Mouse (Mus musculus): ENCODE measurements at regions not wholly inside any gene's neighbourhood (a gene's known extent, or its start where the extent isn't known, plus 50 kb on each side); places are given as distances from the start of the nearest gene placed in this dataset.
A peak's percentile ranks its signal among the peaks of the same experiment; 100 is the strongest.
"Not testable (repeated sequence)": the region's sequence is repeated elsewhere in the genome, so short reads cannot be mapped to it uniquely, and the experiment has no call there.

GRCm38 (mm10) chr6:101898544-101898943, 520.8 kb upstream of the Pdzrn3 start:
- intact Hi-C loops (cut with DNase I; ENCODE audit: low total_unique reads): no loop called here
- DNase-seq: no peak

GRCm38 (mm10) chr6:101890655-101891054, 513.0 kb upstream of the Pdzrn3 start:
- intact Hi-C loops (cut with DNase I; ENCODE audit: low total_unique reads): no loop called here
- no peak for DNase-seq

GRCm38 (mm10) chr6:101882938-101883337, 505.2 kb upstream of the Pdzrn3 start:
- no peak for DNase-seq

GRCm38 (mm10) chr6:101874894-101875293, 497.2 kb upstream of the Pdzrn3 start:
- intact Hi-C loops (cut with DNase I; ENCODE audit: low total_unique reads): no loop called here
- DNase-seq: no peak

More at GRCm38 (mm10) chr6:101882938-101883337, 505.2 kb upstream of the Pdzrn3 start:
- intact Hi-C loops (cut with DNase I; ENCODE audit: low total_unique reads): no loop called here

- no peak for DNase-seq
- intact Hi-C loops (cut with DNase I; ENCODE audit: low total_unique reads): no loop called here
Observed at GRCm38 (mm10) chr6:101858895-101859294, 481.2 kb upstream of the Pdzrn3 start.

GRCm38 (mm10) chr6:101840695-101841094, 463.0 kb upstream of the Pdzrn3 start:
- intact Hi-C loops (cut with DNase I; ENCODE audit: low total_unique reads): no loop called here

GRCm38 (mm10) chr6:101837563-101837962, 459.9 kb upstream of the Pdzrn3 start:
- peak; percentile 18 for DNase-seq
- intact Hi-C loops (cut with DNase I; ENCODE audit: low total_unique reads): no loop called here

More at GRCm38 (mm10) chr6:101840695-101841094, 463.0 kb upstream of the Pdzrn3 start:
- DNase-seq: no peak

GRCm38 (mm10) chr6:101793986-101794385, 416.3 kb upstream of the Pdzrn3 start:
- no peak for DNase-seq
- intact Hi-C loops (cut with DNase I; ENCODE audit: low total_unique reads): no loop called here

- intact Hi-C loops (cut with DNase I; ENCODE audit: low total_unique reads): no loop called here
- DNase-seq: no peak
Observed at GRCm38 (mm10) chr6:101777864-101778263, 400.2 kb upstream of the Pdzrn3 start.

GRCm38 (mm10) chr6:101773151-101773550, 395.5 kb upstream of the Pdzrn3 start:
- no peak for DNase-seq
- intact Hi-C loops (cut with DNase I; ENCODE audit: low total_unique reads): no loop called here

GRCm38 (mm10) chr6:101735107-101735506, 357.4 kb upstream of the Pdzrn3 start:
- DNase-seq: no peak
- intact Hi-C loops (cut with DNase I; ENCODE audit: low total_unique reads): no loop called here

GRCm38 (mm10) chr6:101720513-101720912, 342.8 kb upstream of the Pdzrn3 start:
- DNase-seq: no peak
- intact Hi-C loops (cut with DNase I; ENCODE audit: low total_unique reads): no loop called here

- no peak for DNase-seq
- intact Hi-C loops (cut with DNase I; ENCODE audit: low total_unique reads): no loop called here
Observed at GRCm38 (mm10) chr6:101689684-101690083, 312.0 kb upstream of the Pdzrn3 start.

GRCm38 (mm10) chr6:101686578-101686977, 308.9 kb upstream of the Pdzrn3 start:
- intact Hi-C loops (cut with DNase I; ENCODE audit: low total_unique reads): no loop called here
- DNase-seq: no peak

- no peak for DNase-seq
- intact Hi-C loops (cut with DNase I; ENCODE audit: low total_unique reads): no loop called here
Observed at GRCm38 (mm10) chr6:101685734-101686133, 308.0 kb upstream of the Pdzrn3 start.

GRCm38 (mm10) chr6:101684390-101684789, 306.7 kb upstream of the Pdzrn3 start:
- DNase-seq: no peak
- intact Hi-C loops (cut with DNase I; ENCODE audit: low total_unique reads): no loop called here

GRCm38 (mm10) chr6:101674846-101675245, 297.1 kb upstream of the Pdzrn3 start:
- DNase-seq: no peak
- intact Hi-C loops (cut with DNase I; ENCODE audit: low total_unique reads): no loop called here

- intact Hi-C loops (cut with DNase I; ENCODE audit: low total_unique reads): no loop called here
- DNase-seq: no peak
Observed at GRCm38 (mm10) chr6:101670770-101671169, 293.1 kb upstream of the Pdzrn3 start.

- no peak for DNase-seq
- intact Hi-C loops (cut with DNase I; ENCODE audit: low total_unique reads): no loop called here
Observed at GRCm38 (mm10) chr6:101669118-101669845, 291.6 kb upstream of the Pdzrn3 start.

- intact Hi-C loops (cut with DNase I; ENCODE audit: low total_unique reads): no loop called here
Observed at GRCm38 (mm10) chr6:101654351-101654750, 276.7 kb upstream of the Pdzrn3 start.

GRCm38 (mm10) chr6:101650348-101650747, 272.7 kb upstream of the Pdzrn3 start:
- peak; percentile 39 for DNase-seq
- intact Hi-C loops (cut with DNase I; ENCODE audit: low total_unique reads): not testable (repeated sequence)

More at GRCm38 (mm10) chr6:101654351-101654750, 276.7 kb upstream of the Pdzrn3 start:
- no peak for DNase-seq

GRCm38 (mm10) chr6:101617295-101617694, 239.6 kb upstream of the Pdzrn3 start:
- intact Hi-C loops (cut with DNase I; ENCODE audit: low total_unique reads): no loop called here
- no peak for DNase-seq

Data from gastrocnemius, postnatal 14 days (tissue).